Mouse (Mus musculus) activated CD4-positive, CD25-positive, alpha-beta regulatory T cell, adult 4 months (primary cell): Measurements from ENCODE around the gene Plin2. TPM values are rescaled to one million over a fixed set of nuclear protein-coding genes. Genes with fewer than 3 reads are reported as not detected.
"Not testable (repeated sequence)": the region's sequence is repeated elsewhere in the genome, so short reads cannot be mapped to it uniquely, and the experiment has no call there.

Source experiments
- ATAC-seq: one replicate; pipeline ENCODE4 v1.8.0; 2017
- polyA plus RNA-seq, 2 experiments: library from polyadenylated mRNA; unstranded; fragments of 100-300 nt; shearing (Covaris generic); gene quantifications; one replicate each; pipeline ENCODE4 v1.2.1; 2017

Plin2 gene
- polyA plus RNA-seq, 2 experiments from 2014 or later = 16.2 to 29.6 TPM

DNA sequence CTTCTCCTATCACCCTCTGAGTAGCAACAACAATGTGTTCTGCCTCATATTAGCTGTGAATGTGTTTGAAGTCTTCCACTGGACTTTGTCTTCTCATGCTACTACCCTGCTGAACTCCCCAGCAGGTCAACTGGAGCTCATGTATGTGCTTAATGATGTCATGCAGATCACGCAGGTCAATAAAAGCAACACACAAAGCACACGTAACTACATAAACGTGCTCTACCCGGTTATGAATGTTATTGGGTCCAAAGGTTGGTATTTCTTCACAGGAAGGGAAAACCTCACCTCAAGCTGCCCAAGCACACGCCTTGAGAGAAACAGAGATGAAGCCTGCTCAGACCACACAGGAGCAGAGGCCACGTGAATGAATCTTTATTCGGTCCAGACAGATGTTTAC lies 43.4 kb downstream of the Plin2 start:
- ATAC-seq = not testable (repeated sequence)

DNA sequence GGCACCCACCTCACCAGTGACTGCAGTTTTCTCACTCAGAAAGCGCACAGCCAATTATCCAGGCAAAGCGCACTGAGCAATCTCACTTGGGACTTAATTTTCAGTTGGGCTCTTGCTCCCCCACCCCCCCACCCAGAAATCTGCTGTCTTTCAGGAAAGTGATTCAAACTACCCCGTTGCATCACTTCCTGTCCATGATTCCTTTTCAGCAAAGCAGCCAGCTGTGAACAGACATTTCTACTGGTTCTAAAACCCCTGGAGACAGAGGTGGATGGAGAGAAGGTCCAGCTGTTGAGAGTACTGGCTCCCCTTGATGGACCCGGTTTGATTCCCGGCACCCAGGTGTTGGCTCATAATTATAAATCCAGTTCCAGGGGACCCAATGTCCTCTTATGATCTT lies 44.4 kb downstream of the Plin2 start:
- ATAC-seq = no peak

DNA sequence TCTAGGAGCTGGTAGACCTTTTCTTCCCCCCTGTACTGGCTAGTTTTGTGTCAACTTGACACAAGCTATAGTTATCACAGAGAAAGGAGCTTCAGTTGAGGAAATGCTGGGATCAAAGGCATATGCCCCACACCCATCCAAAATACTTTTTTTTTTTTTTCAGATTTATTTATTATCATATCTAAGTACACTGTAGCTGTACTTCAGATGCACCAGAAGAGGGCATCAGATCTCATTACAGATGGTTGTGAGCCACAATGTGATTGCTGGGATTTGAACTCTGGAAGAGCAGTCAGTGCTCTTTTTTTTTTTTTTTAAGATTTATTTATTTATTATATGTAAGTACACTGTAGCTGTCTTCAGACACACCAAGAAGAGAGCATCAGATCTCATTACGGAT lies 47.3 kb downstream of the Plin2 start:
- not testable (repeated sequence) for ATAC-seq

DNA sequence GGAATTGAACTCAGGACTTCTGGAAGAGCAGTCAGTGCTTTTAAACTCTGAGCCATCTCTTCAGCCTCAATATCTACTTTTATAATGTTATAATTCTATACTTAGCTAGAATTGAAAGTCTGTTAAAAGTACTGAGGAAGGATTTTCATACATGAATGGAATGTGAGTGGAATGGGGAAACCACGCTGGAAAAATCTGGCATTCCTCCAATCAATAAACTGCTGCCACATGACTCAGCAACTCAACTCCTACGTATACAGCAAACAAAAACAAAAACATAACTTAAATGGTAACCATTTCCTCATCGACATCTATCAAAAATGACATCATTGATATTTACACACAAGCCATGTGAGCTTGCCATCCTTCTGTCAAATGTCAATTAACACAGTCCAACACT lies 47.7 kb downstream of the Plin2 start:
- ATAC-seq = no peak

DNA sequence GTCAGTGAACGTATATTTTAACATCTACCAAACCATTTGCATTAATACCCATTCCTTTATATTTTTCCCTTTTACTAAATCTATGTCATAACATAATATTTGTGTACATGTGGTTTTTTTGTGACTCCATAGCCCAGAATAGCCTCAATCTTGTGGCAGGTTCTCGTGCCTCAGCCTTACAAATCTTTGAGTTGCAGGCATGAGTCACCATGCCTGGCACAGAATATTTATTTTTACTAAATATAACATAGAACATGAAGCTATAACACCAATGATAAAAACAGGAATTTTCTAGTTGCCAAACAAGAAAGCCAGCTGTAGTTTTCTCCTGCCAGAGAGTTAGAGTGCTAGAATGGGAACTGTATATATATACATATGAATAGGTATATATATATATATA lies 49.4 kb downstream of the Plin2 start:
- ATAC-seq = no peak

DNA sequence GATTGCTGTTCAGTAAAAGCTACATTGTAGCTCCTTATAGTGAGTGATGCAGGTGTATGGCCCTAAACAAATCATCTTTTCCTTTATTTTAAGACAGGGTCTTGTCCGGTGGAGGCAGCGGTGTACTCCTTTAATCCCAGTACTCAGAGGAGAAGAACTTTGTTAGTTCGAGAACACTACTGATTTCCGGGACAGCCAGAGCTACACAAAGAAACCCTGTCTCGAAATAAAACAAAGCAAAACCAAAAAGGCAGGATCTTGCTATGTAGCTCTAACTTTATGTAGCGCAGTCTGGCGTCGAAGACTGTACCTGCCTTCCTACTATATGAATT lies 57.6 kb downstream of the Plin2 start:
- ATAC-seq = peak; percentile 11

DNA sequence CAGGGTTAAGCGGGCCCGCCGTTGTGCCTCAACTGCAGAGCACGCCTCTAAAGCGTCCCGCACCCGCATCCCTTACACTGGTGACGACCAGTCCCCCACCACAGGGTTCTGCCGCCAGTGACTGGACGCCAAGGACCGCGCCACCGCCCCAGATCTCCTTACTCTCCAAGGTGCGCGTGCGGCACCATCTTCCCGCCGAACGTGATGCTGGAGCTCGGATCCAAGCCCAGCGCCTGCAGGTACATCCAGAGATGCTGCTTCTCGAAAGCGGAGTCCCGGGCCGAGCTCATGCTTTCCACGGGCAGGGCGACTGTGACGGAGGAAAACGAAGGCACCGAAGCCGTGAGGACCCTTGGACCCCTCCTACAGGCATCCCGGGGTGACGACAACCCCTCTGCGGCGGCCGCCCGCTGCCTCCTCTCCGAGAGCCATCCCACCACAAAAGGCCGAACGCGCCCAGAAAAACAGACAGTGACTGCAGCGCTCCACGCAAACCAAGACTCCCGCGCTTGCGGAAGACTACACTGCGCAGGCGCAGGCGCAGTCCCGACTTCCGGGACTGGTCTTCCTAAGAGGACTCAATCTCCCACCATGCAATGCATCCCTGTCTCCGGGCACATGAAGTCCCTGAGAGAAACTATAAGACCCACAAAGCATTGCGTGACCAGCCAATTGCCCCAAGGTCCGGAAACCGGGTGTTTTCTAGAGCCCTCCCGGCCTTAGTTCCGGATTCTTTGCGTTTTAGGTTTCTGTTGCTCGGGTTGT lies 58.2 kb downstream of the Plin2 start, which contains the start of gene Haus6:
Gene Haus6, minus strand, starts transcription at position 532 of the 765 bp plus-strand sequence.
- peak; percentile 99 for ATAC-seq

Other genes with a start within 250 kb of the Plin2 start
- gene Saxo1, start 111.7 kb downstream of the Plin2 start, polyA plus RNA-seq = not detected
- gene Rraga, start 94.4 kb downstream of the Plin2 start, polyA plus RNA-seq = 10 to 100 TPM; 35.9 to 59.0 TPM
- 10 to 100 TPM; 17.1 to 17.2 TPM for gene Haus6, start 58.0 kb downstream of the Plin2 start, polyA plus RNA-seq
- 1 to 10 TPM; 7.5 to 8.0 TPM for gene Dennd4c, start 78.5 kb upstream of the Plin2 start, polyA plus RNA-seq
- 1,000 to 10,000 TPM; 2,810 to 3,158 TPM for gene Rps6, start 187.4 kb upstream of the Plin2 start, polyA plus RNA-seq
- 1 to 10 TPM; 5.8 to 6.4 TPM for gene Acer2, start 204.3 kb upstream of the Plin2 start, polyA plus RNA-seq